Mouse (Mus musculus): ENCODE measurements around the gene Gab1.

GRCm38 (mm10) chr8:80923794-80924316, 43.5 kb upstream of the Gab1 start:
- TF ChIP-seq CTCF (IDR thresholded peaks at IDR 0.05; ENCODE audit: low read depth): peak; percentile 7; the same call in 1 of the 2 replicates
- TF ChIP-seq EP300 (optimal IDR thresholded peaks at IDR 0.05): no peak
